Mouse (Mus musculus) hindbrain, postnatal 0 days (tissue): ENCODE measurements around the gene Abhd15. TPM values are rescaled to one million over a fixed set of nuclear protein-coding genes. Genes with fewer than 3 reads are reported as not detected.

Source experiments
- ATAC-seq: fragments of 200-750 bp; cut with Nextera tagmentation; 2 replicates; pipeline ENCODE4 v1.8.0; 2017; ENCODE audit warnings: mild to moderate bottlenecking, moderate TSS enrichment, moderate library complexity
- DNase-seq: peaks from one replicate; pipeline ENCODE4 v3.0.0-alpha.2; 2015; ENCODE audit warnings: low spot score
- H3K27ac ChIP-seq: fragments of 300-500 bp; sonication (generic); 2 replicates; pipeline ENCODE4 v1.5.1; 2014; ENCODE audit warnings: mild to moderate bottlenecking
- H3K27me3 ChIP-seq: fragments of 300-500 bp; sonication (generic); 2 replicates; pipeline ENCODE4 v1.6.1; 2014; ENCODE audit warnings: low read length, mixed read lengths; ENCODE audit not compliant: insufficient read depth
- H3K36me3 ChIP-seq: fragments of 300-500 bp; sonication (generic); 2 replicates; pipeline ENCODE4 v1.6.1; 2014; ENCODE audit warnings: low read length, mixed read lengths; ENCODE audit not compliant: insufficient read depth
- H3K4me1 ChIP-seq: fragments of 300-500 bp; sonication (generic); 2 replicates; pipeline ENCODE4 v1.6.1; 2014; ENCODE audit warnings: antibody characterized with exemption, low read length, mixed read lengths; ENCODE audit not compliant: insufficient read depth
- H3K4me2 ChIP-seq: fragments of 300-500 bp; sonication (generic); 2 replicates; pipeline ENCODE4 v1.6.1; 2014; ENCODE audit warnings: low read depth, mild to moderate bottlenecking, low read length, moderate library complexity, mixed read lengths
- H3K4me3 ChIP-seq: fragments of 300-500 bp; sonication (generic); 2 replicates; pipeline ENCODE4 v1.5.1; 2014; ENCODE audit warnings: low read length
- H3K9ac ChIP-seq: fragments of 300-500 bp; sonication (generic); replicated peaks from 2 replicates; pipeline ENCODE4 v1.6.1; 2014; ENCODE audit warnings: mild to moderate bottlenecking, low read length, moderate library complexity, mixed read lengths
- H3K9me3 ChIP-seq: fragments of 300-500 bp; sonication (generic); 2 replicates; pipeline ENCODE4 v1.6.1; 2016; ENCODE audit warnings: low read length, mixed read lengths
- CTCF ChIP-seq: IDR thresholded peaks from 2 replicates; pipeline ENCODE4 v1.5.1; 2016; ENCODE audit warnings: antibody characterized with exemption, control low read depth, low read depth
- WGBS: fragments of 180-500 bp; shearing (Covaris S2); extraction: QIAGEN DNeasy Blood & Tissue Kit; methylation state at CpG from one replicate; pipeline ENCODE4 v1.1.7; 2014; 5-methylcytosine and 5-hydroxymethylcytosine counted together
- polyA plus RNA-seq: library from polyadenylated mRNA; unstranded; fragments of >200 nt; fragmentation: Nextera tagmentation; extraction: Ambion mirVana; gene quantifications from 2 replicates; pipeline ENCODE4 v1.2.1, GENCODE M21; 2015
- total RNA-seq: library from RNA; depleted of rRNA; stranded (reverse); fragments of >200 nt; gene quantifications from 2 replicates; pipeline ENCODE4 v1.2.3, GENCODE M21; 2014

Abhd15 gene
- total and polyA plus RNA-seq, 2 experiments from 2014 or later, result 2.1 to 3.6 TPM

DNA sequence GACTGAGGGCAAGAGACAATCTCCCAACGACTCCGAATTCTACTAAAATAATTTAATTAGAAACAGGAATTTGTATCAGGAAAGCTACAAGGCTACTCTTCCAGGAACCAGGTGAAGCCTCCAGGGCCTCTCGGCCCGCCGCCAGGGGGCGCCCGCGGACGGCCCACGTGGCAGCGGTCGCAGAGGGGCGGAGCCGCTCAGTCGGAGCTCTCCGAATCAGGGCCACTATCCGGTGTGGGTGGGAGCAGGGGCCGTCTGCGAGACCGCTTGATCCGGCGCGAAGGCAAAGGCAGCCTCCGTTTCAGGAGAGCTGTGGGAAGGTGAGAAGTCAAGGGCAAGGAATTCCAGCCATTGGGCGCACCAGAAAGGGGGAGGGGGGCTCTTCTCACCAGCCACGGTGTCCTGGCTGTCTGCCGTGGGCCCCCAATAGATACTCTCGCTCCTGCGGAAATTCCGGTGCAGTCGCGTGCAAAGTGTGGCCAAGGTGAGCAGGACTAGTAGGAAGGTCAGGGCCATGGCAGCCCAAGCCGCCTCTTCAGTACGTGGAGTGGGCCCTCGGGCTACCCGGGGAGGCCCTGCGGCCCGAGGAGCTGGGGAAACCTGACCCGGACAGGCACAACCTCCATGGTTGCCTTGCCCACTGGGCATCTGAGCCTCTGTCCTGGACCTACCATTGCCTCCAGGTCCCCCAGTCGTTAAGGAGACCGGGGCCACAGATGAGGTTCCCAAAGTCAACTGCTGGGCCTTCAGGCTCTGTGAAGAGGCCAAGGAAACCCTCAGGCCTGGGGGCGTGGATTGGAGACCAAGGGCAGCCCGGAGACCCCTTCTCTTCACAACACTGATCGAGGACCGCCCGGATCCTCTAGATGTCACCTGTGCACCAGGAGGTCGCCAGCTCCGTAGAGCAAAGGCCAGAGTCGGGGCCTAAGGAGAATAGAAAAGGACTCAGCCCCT, 6.6 kb upstream of the Abhd15 start:
- H3K4me2 ChIP-seq, result peak overlapping the region; percentile 63
- DNase-seq, result peak; percentile 92
- H3K9me3 ChIP-seq, result no peaks in the 10 kb centered on the region
- H3K9ac ChIP-seq, result peak overlapping the region; percentile 46
- peaks cover 5% of the 10 kb centered on the region; the same call in 1 of the 2 replicates for H3K4me1 ChIP-seq
- peak overlapping the region; percentile 31 for H3K4me3 ChIP-seq
- WGBS, result 21% methylated on average over 49 of the region's 49 CpGs
- peak; percentile 79 for ATAC-seq
- H3K27me3 ChIP-seq, result no peaks in the 10 kb centered on the region
- peak; percentile 65 for TF ChIP-seq CTCF
- H3K36me3 ChIP-seq, result peaks cover 38% of the 10 kb centered on the region
- peak overlapping the region; percentile 4; the same call in 1 of the 2 replicates for H3K27ac ChIP-seq

DNA sequence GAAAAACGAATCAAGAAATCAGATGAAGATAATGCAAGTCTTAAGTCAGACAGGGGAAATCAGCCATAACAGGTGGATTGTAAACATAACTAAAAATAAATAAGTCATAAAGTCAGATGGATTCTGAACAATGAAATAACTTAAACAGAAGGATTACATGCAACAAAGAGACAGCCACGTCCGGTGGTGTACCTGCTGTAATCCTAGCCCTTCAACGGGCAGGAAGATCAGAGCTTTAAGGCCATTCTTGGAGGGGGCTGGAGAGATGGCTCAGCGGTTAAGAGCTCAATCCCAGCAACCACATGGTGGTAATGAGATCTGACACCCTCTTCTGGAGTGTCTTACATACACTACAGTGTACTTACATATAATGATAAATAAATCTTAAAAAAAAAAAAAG, 3.6 kb upstream of the Abhd15 start:
- H3K4me2 ChIP-seq, result no peak overlapping the region
- no peaks in the 10 kb centered on the region for H3K9me3 ChIP-seq
- 81% methylated on average over 5 of the region's 5 CpGs for WGBS
- H3K9ac ChIP-seq, result no peak overlapping the region
- ATAC-seq (no peak), DNase-seq (no peak)
- H3K36me3 ChIP-seq, result peaks cover 8% of the 10 kb centered on the region
- H3K27me3 ChIP-seq, result peaks cover 8% of the 10 kb centered on the region; the same call in 1 of the 2 replicates
- TF ChIP-seq CTCF, result no peak
- no peak overlapping the region for H3K4me3 ChIP-seq
- no peak overlapping the region for H3K27ac ChIP-seq
- H3K4me1 ChIP-seq, result peaks cover 13% of the 10 kb centered on the region; the same call in 1 of the 2 replicates

DNA sequence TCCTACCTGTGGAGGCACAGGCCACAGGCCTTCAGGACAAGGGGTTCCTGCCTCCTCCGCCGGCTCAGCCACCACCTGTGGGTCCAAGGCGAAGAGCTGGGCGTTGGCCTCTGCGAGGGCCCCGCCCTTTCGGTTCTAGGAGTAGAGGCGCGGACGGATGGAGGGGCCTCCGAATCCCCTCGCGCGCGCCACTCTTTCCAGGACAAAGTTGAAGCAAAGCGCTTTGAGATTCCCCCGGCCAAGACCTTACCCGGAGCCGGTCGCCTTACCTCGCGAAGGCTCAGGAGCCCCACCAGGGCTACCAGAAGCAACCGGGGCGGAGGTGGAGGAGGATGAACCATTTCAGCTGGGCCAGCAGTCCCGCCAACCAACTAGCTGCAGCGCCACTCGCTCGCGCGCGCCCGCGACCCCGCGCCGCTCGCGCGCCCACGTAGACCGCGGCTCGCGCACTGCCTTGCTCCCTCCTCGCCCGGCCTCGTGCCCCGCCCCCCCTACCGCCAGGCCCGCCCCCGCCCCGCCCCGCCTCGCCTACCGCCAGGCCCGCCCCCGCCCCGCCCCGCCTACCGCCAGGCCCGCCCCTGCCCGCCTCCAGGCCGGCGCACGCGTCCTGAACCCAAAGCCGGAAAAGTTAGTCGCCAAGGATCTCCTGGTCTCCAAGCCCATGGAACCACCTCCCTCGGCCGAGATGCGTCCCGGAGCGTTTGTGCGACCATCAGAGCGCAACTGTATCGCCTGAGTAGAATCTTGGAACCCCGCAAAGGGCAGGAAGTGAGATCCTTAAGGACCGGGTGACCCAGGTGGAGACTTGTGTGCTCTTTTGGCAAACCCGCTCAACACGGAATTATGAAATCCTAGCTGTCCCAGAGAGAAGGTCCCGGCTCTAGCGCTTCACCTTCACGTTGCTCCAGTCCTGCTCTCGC, 1.8 kb upstream of the Abhd15 start:
- Histone ChIP-seq H3K27me3 (peaks cover 12% of the 10 kb centered on the region; the same call in 1 of the 2 replicates), H3K9ac (peak overlapping the region; percentile 58), H3K36me3 (no peaks in the 10 kb centered on the region), H3K4me1 (peaks cover 12% of the 10 kb centered on the region; the same call in 1 of the 2 replicates), H3K27ac (peak overlapping the region; percentile 46; the same call in 1 of the 2 replicates), H3K4me3 (peak overlapping the region; percentile 63), H3K9me3 (no peaks in the 10 kb centered on the region), H3K4me2 (peak overlapping the region; percentile 96)
- ATAC-seq (peak; percentile 77), DNase-seq (peak; percentile 91)
- WGBS, result under 1% methylated on average over 72 of the region's 84 CpGs
- TF ChIP-seq CTCF, result no peak

DNA sequence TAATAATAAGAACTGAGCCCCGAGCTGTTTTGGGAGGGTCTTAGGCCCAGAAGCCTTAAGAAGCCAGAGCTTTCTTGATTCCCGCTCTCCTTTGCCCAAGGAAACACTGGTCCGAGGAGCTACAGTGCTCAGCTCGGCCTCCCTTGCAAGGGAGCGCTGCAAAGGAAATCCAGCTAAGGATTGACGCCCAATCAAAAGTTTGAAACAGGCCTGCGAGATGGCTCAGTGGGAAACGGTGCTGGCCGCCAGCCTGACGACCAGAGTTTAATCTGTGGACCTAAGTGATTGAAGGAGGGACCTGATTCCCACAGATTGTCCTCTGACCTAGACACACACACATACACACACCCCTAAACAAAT, 1.1 kb upstream of the Abhd15 start:
- Histone ChIP-seq H3K27ac (peak overlapping the region; percentile 46; the same call in 1 of the 2 replicates), H3K4me3 (peak overlapping the region; percentile 63), H3K4me1 (peaks cover 8% of the 10 kb centered on the region; the same call in 1 of the 2 replicates), H3K9me3 (no peaks in the 10 kb centered on the region), H3K27me3 (peaks cover 12% of the 10 kb centered on the region; the same call in 1 of the 2 replicates), H3K36me3 (no peaks in the 10 kb centered on the region), H3K4me2 (peak overlapping the region; percentile 96), H3K9ac (peak overlapping the region; percentile 28; the same call in 1 of the 2 replicates)
- no peak for DNase-seq
- no peak for TF ChIP-seq CTCF
- no peak for ATAC-seq
- 11% methylated on average over 10 of the region's 10 CpGs for WGBS

DNA sequence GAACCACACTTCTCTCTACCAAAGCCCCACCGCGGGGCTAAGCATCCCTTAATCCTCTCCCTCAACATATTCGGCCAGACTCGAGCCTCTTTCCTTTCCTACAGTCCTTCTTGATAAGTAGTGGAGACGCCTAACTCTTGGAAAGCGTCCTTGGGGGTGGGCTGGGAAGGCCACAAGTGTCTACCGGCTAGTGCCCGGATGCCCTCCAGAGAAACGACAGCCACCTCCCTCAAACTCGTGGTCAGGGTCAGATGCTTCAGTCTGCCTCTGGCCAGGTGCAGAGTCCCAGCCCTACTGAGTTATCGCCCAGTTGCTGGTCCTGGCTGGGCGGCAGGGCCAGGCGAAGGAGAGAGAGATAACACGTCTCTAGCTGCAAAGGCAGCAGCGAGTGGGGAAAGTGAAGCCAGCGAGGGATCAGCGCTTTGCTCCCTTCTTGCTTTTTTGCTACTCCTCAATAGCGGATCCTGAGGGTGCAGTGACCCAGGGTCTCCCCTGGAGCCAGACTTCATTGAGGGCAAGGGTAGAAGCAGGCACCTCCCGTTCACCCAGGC, 565 bp upstream of the Abhd15 start:
- Histone ChIP-seq H3K27ac (peak overlapping the region; percentile 48; the same call in 1 of the 2 replicates), H3K9me3 (no peaks in the 10 kb centered on the region), H3K4me3 (peak overlapping the region; percentile 47), H3K4me1 (peaks cover 8% of the 10 kb centered on the region; the same call in 1 of the 2 replicates), H3K9ac (0 out of 2 replicates have a peak overlapping the region, but pooled peaks have one; percentile 37), H3K4me2 (peak overlapping the region; percentile 78), H3K27me3 (peaks cover 12% of the 10 kb centered on the region; the same call in 1 of the 2 replicates), H3K36me3 (no peaks in the 10 kb centered on the region)
- 8% methylated on average over 19 of the region's 19 CpGs for WGBS
- no peak for DNase-seq
- TF ChIP-seq CTCF, result no peak
- no peak for ATAC-seq
